Mouse (Mus musculus) lung, postnatal 0 days (tissue): ENCODE measurements around the gene Fscn1. TPM values are rescaled to one million over a fixed set of nuclear protein-coding genes. Genes with fewer than 3 reads are reported as not detected.
A peak's percentile ranks its signal among the peaks of the same experiment; 100 is the strongest.

Source experiments
- ATAC-seq: fragments of 200-750 bp; cut with Nextera tagmentation; 2 replicates; pipeline ENCODE4 v1.8.0; 2017; ENCODE audit warnings: moderate library complexity
- DNase-seq: peaks from one replicate; pipeline ENCODE4 v3.0.0-alpha.2; 2016; ENCODE audit warnings: low spot score
- H3K27ac ChIP-seq: fragments of 300-500 bp; sonication (generic); 2 replicates; pipeline ENCODE4 v1.5.1; 2014; ENCODE audit warnings: antibody characterized with exemption, mild to moderate bottlenecking, low read length, mixed read lengths
- H3K27me3 ChIP-seq: fragments of 300-500 bp; sonication (generic); replicated peaks from 2 replicates; pipeline ENCODE4 v1.6.1; 2014; ENCODE audit warnings: low read length, mixed read lengths; ENCODE audit not compliant: insufficient read depth
- H3K36me3 ChIP-seq: fragments of 300-500 bp; sonication (generic); 2 replicates; pipeline ENCODE4 v1.6.1; 2014; ENCODE audit warnings: low read length, mixed read lengths; ENCODE audit not compliant: insufficient read depth
- H3K4me1 ChIP-seq: fragments of 300-500 bp; sonication (generic); 2 replicates; pipeline ENCODE4 v1.6.1; 2014; ENCODE audit warnings: antibody characterized with exemption, low read depth, low read length, mixed read lengths; ENCODE audit not compliant: insufficient read depth
- H3K4me2 ChIP-seq: fragments of 300-500 bp; sonication (generic); replicated peaks from 2 replicates; pipeline ENCODE4 v1.6.1; 2014; ENCODE audit warnings: low read depth, mild to moderate bottlenecking, low read length, moderate library complexity, mixed read lengths
- H3K4me3 ChIP-seq: fragments of 300-500 bp; sonication (generic); 2 replicates; pipeline ENCODE4 v1.5.1; 2014; ENCODE audit warnings: low read depth, low read length
- H3K9ac ChIP-seq: fragments of 300-500 bp; sonication (generic); replicated peaks from 2 replicates; pipeline ENCODE4 v1.6.1; 2014; ENCODE audit warnings: low read depth, mild to moderate bottlenecking
- H3K9me3 ChIP-seq: fragments of 300-500 bp; sonication (generic); 2 replicates; pipeline ENCODE4 v1.6.1; 2016; ENCODE audit warnings: low read length, mixed read lengths
- CTCF ChIP-seq: IDR thresholded peaks from 2 replicates; pipeline ENCODE4 v1.5.1; 2016; ENCODE audit warnings: antibody characterized with exemption, mild to moderate bottlenecking
- EP300 ChIP-seq: IDR thresholded peaks from 2 replicates; pipeline ENCODE4 v1.6.1; 2016; ENCODE audit warnings: antibody characterized with exemption, mild to moderate bottlenecking, control low read depth
- WGBS: fragments of 180-500 bp; shearing (Covaris S2); extraction: QIAGEN DNeasy Blood & Tissue Kit; methylation state at CpG from one replicate; pipeline ENCODE4 v1.1.7; 2014; 5-methylcytosine and 5-hydroxymethylcytosine counted together
- polyA plus RNA-seq: library from polyadenylated mRNA; unstranded; fragments of >200 nt; fragmentation: Nextera tagmentation; extraction: Ambion mirVana; gene quantifications from 2 replicates; pipeline ENCODE4 v1.2.1, GENCODE M21; 2015

Gene Fscn1
- polyA plus RNA-seq, 1 experiment from 2014 or later, result 69.1 TPM

GRCm38 (mm10) chr5:142989167-142989566 is 29.0 kb downstream of the Fscn1 start:
- Histone ChIP-seq H3K4me2 (no peak overlapping the region), H3K9me3 (no peaks in the 10 kb centered on the region), H3K27ac (no peak overlapping the region), H3K36me3 (no peaks in the 10 kb centered on the region), H3K4me1 (no peaks in the 10 kb centered on the region), H3K9ac (no peak overlapping the region), H3K27me3 (no peaks in the 10 kb centered on the region), H3K4me3 (no peak overlapping the region)
- ATAC-seq (no peak), DNase-seq (no peak)
- TF ChIP-seq EP300 (no peak), CTCF (no peak)
- 85% methylated on average over 3 of the region's 3 CpGs for WGBS

DNA sequence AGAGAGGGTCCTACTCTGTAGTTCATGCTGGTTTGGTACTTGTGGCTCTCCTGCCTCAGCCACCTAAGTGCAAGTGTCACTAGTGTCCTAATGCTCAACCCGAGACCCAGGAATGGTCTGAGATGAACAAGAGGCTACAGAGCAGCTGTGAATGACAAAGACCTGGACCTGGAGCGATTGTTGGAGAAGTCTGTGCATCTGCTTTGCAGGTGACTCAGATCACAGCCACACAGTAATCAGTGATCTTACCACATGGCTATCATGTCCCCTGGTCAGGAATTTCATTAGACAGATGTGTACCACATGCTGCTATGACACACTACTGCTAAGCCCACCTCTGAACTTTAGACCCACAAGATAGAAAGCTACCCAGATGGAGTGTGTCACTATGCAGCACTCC is 34.6 kb downstream of the Fscn1 start:
- 70% methylated on average over 2 of the region's 2 CpGs for WGBS
- Histone ChIP-seq H3K4me2 (no peak overlapping the region), H3K27me3 (no peaks in the 10 kb centered on the region), H3K9ac (no peak overlapping the region), H3K4me1 (no peaks in the 10 kb centered on the region), H3K9me3 (no peaks in the 10 kb centered on the region), H3K36me3 (no peaks in the 10 kb centered on the region), H3K27ac (no peak overlapping the region), H3K4me3 (no peak overlapping the region)
- TF ChIP-seq EP300 (no peak), CTCF (no peak)
- peak; percentile 14 for DNase-seq
- ATAC-seq, result peak; percentile 47; the same call in 1 of the 2 replicates

DNA sequence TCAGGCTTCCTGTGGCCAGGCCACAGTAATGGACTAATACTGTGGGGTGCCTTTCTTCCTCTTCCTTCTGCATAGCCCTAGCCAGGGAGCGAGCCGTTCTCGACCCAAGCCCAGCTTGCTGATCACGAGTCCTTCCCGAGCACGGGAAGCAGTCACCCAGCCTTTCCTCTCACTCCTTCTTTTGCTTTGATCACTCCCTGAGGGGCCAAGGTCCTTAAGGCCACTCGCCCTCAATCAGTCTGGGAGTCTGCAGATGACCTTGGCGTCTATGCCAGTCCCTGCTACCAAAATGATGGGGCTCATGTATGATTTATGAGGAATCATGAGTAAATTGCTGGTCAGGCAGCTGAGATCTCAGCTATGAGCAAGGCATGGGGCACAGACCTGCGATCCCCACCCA is 37.4 kb downstream of the Fscn1 start:
- 59% methylated on average over 9 of the region's 9 CpGs for WGBS
- no peak overlapping the region for H3K4me2 ChIP-seq
- no peaks in the 10 kb centered on the region for H3K9me3 ChIP-seq
- no peak overlapping the region for H3K9ac ChIP-seq
- no peaks in the 10 kb centered on the region; the same call in 1 of the 2 replicates for H3K4me1 ChIP-seq
- no peaks in the 10 kb centered on the region for H3K27me3 ChIP-seq
- DNase-seq (no peak), ATAC-seq (no peak)
- TF ChIP-seq EP300, result no peak
- no peak for TF ChIP-seq CTCF
- H3K4me3 ChIP-seq, result no peak overlapping the region
- no peaks in the 10 kb centered on the region for H3K36me3 ChIP-seq
- H3K27ac ChIP-seq, result peak overlapping the region; percentile 54; the same call in 1 of the 2 replicates

DNA sequence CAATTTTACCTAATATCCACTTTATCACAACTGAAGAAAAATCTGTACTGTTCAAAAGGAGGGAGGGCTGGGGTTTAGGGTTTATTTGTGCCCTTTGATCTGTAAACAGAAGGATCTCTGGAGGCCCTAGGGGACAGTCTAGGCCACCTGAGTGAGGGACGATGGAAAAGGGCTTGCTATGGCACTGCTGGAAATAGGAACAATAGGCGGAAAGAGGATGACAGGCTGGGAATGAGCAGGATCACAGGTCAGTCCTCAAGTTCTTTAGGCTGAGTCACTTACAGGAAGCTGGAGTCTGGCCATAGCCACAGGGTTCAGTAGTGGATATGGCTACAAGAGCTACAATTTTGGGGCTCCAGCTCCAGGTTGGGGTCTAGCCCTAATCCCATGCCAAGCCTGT is 38.0 kb downstream of the Fscn1 start:
- Histone ChIP-seq H3K9me3 (no peaks in the 10 kb centered on the region), H3K4me1 (no peaks in the 10 kb centered on the region; the same call in 1 of the 2 replicates), H3K27ac (peak overlapping the region; percentile 54), H3K27me3 (no peaks in the 10 kb centered on the region), H3K4me2 (no peak overlapping the region), H3K9ac (no peak overlapping the region), H3K36me3 (no peaks in the 10 kb centered on the region), H3K4me3 (no peak overlapping the region)
- TF ChIP-seq CTCF, result no peak
- ATAC-seq (peak; percentile 60), DNase-seq (peak; percentile 48)
- 39% methylated on average over 2 of the region's 2 CpGs for WGBS

DNA sequence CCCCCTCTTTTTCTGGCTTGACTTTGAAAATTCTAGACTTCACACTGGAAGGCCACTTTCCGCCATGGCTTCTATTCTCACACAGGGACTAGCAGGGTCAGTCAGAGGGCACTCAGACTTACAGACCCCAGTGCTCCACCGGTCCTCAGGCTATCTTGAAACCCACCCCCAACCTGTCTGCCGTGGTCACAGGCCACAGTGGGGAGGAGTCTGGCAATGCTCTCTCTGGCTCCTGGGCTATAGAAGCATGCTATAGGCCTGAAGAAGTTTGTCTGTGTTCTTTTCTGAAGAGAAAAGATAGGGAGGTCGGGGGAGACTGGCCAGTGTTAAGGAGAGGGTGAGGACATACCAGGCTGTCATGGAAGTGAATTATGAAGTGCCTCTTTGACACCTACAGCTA is 39.9 kb downstream of the Fscn1 start:
- Histone ChIP-seq H3K4me3 (no peak overlapping the region), H3K27me3 (no peaks in the 10 kb centered on the region), H3K9me3 (no peaks in the 10 kb centered on the region), H3K36me3 (no peaks in the 10 kb centered on the region), H3K4me1 (no peaks in the 10 kb centered on the region; the same call in 1 of the 2 replicates), H3K9ac (no peak overlapping the region), H3K4me2 (no peak overlapping the region), H3K27ac (peak overlapping the region; percentile 71; the same call in 1 of the 2 replicates)
- ATAC-seq (no peak), DNase-seq (no peak)
- TF ChIP-seq EP300, result no peak
- TF ChIP-seq CTCF, result no peak
- WGBS, result 40% methylated on average over 4 of the region's 4 CpGs

- Histone ChIP-seq H3K9ac (no peak overlapping the region), H3K4me3 (no peak overlapping the region), H3K27ac (peak overlapping the region; percentile 71), H3K9me3 (no peaks in the 10 kb centered on the region), H3K36me3 (no peaks in the 10 kb centered on the region), H3K4me1 (no peaks in the 10 kb centered on the region; the same call in 1 of the 2 replicates), H3K27me3 (no peaks in the 10 kb centered on the region), H3K4me2 (0 out of 2 replicates have a peak overlapping the region, but pooled peaks have one; percentile 14)
- DNase-seq, result peak; percentile 60
- WGBS, result 40% methylated on average over 9 of the region's 9 CpGs
- TF ChIP-seq CTCF, result no peak
- TF ChIP-seq EP300, result no peak
- peak; percentile 77 for ATAC-seq
Measured at GRCm38 (mm10) chr5:143000654-143001500, 40.7 kb downstream of the Fscn1 start.
